Mouse (Mus musculus) limb, embryonic 12.5 days (tissue): ENCODE results near the gene Tmprss3. TPM values are rescaled to one million over a fixed set of nuclear protein-coding genes. Genes with fewer than 3 reads are reported as not detected.

Experiments used
- ATAC-seq: fragments of 200-750 bp; cut with Nextera tagmentation; 2 replicates; pipeline ENCODE4 v1.8.0; 2017; ENCODE audit warnings: low read depth, moderate TSS enrichment; ENCODE audit not compliant: insufficient number of reproducible peaks, insufficient read depth, low FRiP score, low TSS enrichment
- H3K27ac ChIP-seq: fragments of 300-500 bp; sonication (generic); 2 replicates; pipeline ENCODE4 v1.5.1; 2016; ENCODE audit warnings: mild to moderate bottlenecking, moderate library complexity
- H3K27me3 ChIP-seq: fragments of 300-500 bp; sonication (generic); 2 replicates; pipeline ENCODE4 v1.6.1; 2016; ENCODE audit warnings: mild to moderate bottlenecking, moderate library complexity
- H3K36me3 ChIP-seq: fragments of 300-500 bp; sonication (generic); 2 replicates; pipeline ENCODE4 v1.6.1; 2016; ENCODE audit warnings: mild to moderate bottlenecking, moderate library complexity
- H3K4me1 ChIP-seq: fragments of 300-500 bp; sonication (generic); replicated peaks from 2 replicates; pipeline ENCODE4 v1.6.1; 2016
- H3K4me2 ChIP-seq: fragments of 300-500 bp; sonication (generic); 2 replicates; pipeline ENCODE4 v1.6.1; 2016; ENCODE audit warnings: mild to moderate bottlenecking, moderate library complexity
- H3K4me3 ChIP-seq: fragments of 300-500 bp; sonication (generic); replicated peaks from 2 replicates; pipeline ENCODE4 v1.5.1; 2016; ENCODE audit warnings: mild to moderate bottlenecking
- H3K9ac ChIP-seq: fragments of 300-500 bp; sonication (generic); replicated peaks from 2 replicates; pipeline ENCODE4 v1.6.1; 2016; ENCODE audit warnings: mild to moderate bottlenecking, moderate library complexity
- H3K9me3 ChIP-seq: fragments of 300-500 bp; sonication (generic); 2 replicates; pipeline ENCODE4 v1.6.1; 2016; ENCODE audit warnings: mild to moderate bottlenecking, moderate library complexity
- WGBS: fragments of 180-500 bp; shearing (Covaris S2); methylation state at CpG from one replicate; pipeline ENCODE4 v1.1.7; 2016; 5-methylcytosine and 5-hydroxymethylcytosine counted together
- polyA plus RNA-seq: library from polyadenylated mRNA; unstranded; fragments of >200 nt; fragmentation: Nextera tagmentation; extraction: Ambion mirVana; gene quantifications from 2 replicates; pipeline ENCODE4 v1.2.1, GENCODE M21; 2016

Tmprss3 gene
- polyA plus RNA-seq, 1 experiment from 2014 or later: not detected

DNA sequence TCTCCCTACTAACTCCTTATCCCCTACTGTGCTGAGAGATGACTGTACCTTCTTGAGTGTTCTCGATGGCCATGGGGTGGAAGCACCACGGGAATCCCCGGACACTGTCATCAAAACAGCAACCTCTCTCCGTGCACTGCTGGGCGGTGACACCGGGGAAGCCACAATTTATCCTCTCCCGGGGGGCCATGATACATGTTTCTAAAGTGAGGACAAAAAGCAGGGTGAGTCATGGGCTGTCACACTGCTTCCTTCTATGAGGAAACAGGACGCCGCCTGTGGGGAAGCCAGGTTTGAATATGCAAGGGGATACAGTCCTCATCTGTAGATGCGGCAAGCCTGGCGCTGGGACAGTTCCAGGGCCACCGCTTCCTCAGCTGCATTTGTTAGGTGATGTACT lies 36.2 kb downstream of the Tmprss3 start:
- no peak overlapping the region for H3K4me2 ChIP-seq
- WGBS: 87% methylated on average over 12 of the region's 12 CpGs

DNA sequence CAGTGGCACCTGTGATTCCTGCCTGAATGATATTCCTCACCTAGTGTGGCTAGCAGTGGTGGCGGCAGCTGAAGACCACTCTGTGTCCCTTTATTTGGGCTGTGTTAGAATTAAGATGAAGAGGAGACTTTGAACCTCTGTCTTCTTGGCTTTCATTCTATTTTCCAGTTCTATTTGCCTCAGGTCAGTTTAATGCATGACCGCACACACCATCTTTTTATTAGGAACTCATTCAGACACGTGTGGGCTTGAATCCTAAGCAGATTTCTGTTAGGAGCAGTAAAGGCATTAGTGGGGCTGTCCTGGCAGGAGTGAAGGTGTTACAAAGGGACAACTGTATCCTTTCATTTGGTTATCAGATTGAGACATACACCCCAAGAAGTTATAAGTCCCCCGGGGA lies 38.5 kb downstream of the Tmprss3 start:
- H3K9ac ChIP-seq: no peak overlapping the region
- no peak overlapping the region for H3K4me3 ChIP-seq
- H3K4me1 ChIP-seq: no peaks in the 10 kb centered on the region
- no peak overlapping the region for H3K4me2 ChIP-seq
- no peaks in the 10 kb centered on the region for H3K36me3 ChIP-seq
- no peaks in the 10 kb centered on the region for H3K9me3 ChIP-seq
- peaks cover 25% of the 10 kb centered on the region; the same call in 1 of the 2 replicates for H3K27me3 ChIP-seq
- H3K27ac ChIP-seq: no peak overlapping the region
- ATAC-seq: no peak
- 77% methylated on average over 4 of the region's 4 CpGs for WGBS

More for the DNA sequence above, 36.2 kb downstream of the Tmprss3 start:
- H3K27me3 ChIP-seq: peaks cover 48% of the 10 kb centered on the region
- no peak overlapping the region for H3K27ac ChIP-seq
- no peaks in the 10 kb centered on the region for H3K9me3 ChIP-seq
- H3K4me1 ChIP-seq: no peaks in the 10 kb centered on the region
- no peak for ATAC-seq
- H3K4me3 ChIP-seq: no peak overlapping the region
- no peak overlapping the region for H3K9ac ChIP-seq
- no peaks in the 10 kb centered on the region for H3K36me3 ChIP-seq

DNA sequence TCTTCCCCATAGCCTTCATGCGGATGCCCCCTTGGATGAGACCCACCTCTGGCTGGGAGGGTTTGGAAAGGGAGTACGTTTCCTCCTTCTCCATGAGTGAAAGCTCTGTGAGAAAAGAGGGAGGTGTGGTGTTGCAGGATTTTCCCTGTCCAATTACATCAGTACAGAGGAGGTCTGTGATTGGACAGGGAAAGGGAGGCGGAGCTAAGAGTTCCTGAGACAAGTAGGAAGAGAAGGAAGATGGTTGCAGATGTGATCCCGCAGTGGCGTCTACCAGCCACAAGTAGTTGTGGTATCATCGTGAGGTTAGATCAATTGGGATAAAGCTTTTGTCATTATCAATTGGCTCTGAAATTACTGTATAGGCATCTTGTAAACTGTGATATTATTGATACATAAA lies 40.9 kb downstream of the Tmprss3 start:
- Histone ChIP-seq H3K9ac (no peak overlapping the region), H3K36me3 (no peaks in the 10 kb centered on the region), H3K27ac (no peak overlapping the region), H3K27me3 (peaks cover 8% of the 10 kb centered on the region; the same call in 1 of the 2 replicates), H3K9me3 (no peaks in the 10 kb centered on the region), H3K4me1 (no peaks in the 10 kb centered on the region), H3K4me3 (no peak overlapping the region), H3K4me2 (no peak overlapping the region)
- no peak for ATAC-seq
- WGBS: 74% methylated on average over 6 of the region's 6 CpGs

DNA sequence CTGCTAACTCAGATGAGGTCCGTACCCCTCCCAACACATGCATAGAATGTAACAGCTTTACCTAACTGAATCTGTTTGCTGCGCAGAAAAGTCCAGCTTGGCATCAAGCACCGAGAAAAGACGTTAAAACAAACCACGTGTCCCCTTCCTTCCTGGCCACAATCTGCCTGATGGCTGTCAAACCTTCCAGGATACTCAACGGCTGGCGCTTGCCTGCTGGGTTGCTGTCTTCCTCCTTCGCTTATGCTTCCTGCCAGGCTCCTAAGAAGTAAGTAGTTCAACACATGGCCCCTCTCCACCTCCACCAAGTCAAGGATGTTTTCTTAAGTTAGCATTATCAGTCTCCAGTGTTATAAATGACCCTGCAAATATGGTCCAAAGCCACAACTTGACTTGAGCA lies 45.0 kb downstream of the Tmprss3 start:
- Histone ChIP-seq H3K27ac (no peak overlapping the region), H3K9me3 (0 out of 2 replicates have a peak, but pooled peaks cover 5% of the 10 kb centered on the region), H3K9ac (no peak overlapping the region), H3K4me2 (no peak overlapping the region), H3K36me3 (no peaks in the 10 kb centered on the region), H3K4me3 (no peak overlapping the region), H3K4me1 (no peaks in the 10 kb centered on the region), H3K27me3 (no peaks in the 10 kb centered on the region)
- WGBS: 75% methylated on average over 8 of the region's 8 CpGs
- no peak for ATAC-seq

DNA sequence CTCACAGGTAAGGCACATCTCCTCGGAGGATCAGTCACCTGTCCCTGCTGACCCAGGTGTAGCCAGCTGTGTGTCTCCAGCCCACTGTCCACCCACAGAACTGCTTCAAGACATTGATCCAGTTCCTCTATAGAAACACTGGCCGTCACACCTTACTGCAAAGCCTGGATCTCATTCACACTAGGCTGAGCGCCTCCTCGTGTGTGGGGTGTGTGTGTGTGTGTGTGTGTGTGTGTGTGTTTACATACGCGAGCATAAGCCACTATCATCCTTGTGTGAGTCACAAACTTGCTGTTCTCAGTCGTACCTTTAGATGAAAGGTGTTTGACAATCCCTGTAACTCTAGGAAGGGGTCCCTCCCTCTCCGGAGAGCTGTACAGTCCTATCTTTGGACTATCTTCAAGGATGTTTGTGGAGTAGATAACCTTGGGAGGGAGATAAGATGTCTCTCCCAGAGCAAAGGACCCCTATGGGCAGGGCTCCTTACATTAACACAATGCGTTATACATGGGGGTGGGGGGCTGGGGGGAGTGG lies 45.7 kb downstream of the Tmprss3 start:
- 83% methylated on average over 9 of the region's 9 CpGs for WGBS
- Histone ChIP-seq H3K4me3 (no peak overlapping the region), H3K9me3 (0 out of 2 replicates have a peak, but pooled peaks cover 5% of the 10 kb centered on the region), H3K36me3 (no peaks in the 10 kb centered on the region), H3K4me2 (no peak overlapping the region), H3K27me3 (no peaks in the 10 kb centered on the region), H3K27ac (no peak overlapping the region), H3K9ac (no peak overlapping the region), H3K4me1 (no peaks in the 10 kb centered on the region)
- ATAC-seq: no peak

DNA sequence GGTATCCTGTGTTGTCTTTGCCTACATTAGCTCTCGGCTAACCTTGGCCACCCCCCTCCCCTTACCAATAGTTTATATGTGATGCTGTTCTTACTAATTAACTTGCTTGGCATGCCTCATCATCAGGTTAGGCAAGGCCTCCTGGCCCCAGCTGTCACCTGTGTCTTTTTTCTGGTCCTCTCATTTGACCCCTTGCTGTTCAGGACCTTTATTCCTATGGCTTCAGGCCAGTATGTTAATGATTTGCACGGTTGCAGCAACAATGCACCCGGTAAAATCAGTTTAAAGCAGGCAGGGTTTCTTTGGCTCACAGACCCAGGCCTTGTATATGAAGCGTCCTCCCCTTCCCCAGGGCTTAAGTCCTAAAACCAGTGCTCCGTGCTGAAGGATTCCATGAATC lies 46.3 kb downstream of the Tmprss3 start:
- Histone ChIP-seq H3K4me3 (no peak overlapping the region), H3K36me3 (no peaks in the 10 kb centered on the region), H3K9ac (no peak overlapping the region), H3K27me3 (no peaks in the 10 kb centered on the region), H3K4me1 (no peaks in the 10 kb centered on the region), H3K27ac (no peak overlapping the region), H3K9me3 (0 out of 2 replicates have a peak, but pooled peaks cover 5% of the 10 kb centered on the region), H3K4me2 (no peak overlapping the region)
- WGBS: 64% methylated on average over 5 of the region's 5 CpGs
- ATAC-seq: no peak

DNA sequence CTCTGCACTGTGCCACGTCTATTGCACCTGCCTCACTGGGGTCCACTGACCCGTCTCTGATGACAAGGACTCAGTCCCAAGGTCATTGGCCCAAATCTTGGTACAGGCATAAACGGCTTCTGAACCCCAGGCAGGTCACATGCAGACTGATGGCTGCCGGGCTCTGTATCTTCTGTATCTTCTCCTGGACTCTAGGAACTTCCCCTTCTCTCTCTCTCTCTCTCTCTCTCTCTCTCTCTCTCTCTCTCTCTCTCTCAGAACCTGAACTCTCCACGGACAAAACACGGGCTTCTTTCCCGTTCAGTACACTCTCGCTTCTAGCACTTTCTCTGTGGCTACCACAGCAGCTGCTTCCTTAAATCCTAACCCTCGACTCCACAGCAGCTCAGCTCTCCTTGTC lies 52.8 kb downstream of the Tmprss3 start:
- H3K27me3 ChIP-seq: peaks cover 8% of the 10 kb centered on the region; the same call in 1 of the 2 replicates
- H3K9me3 ChIP-seq: 0 out of 2 replicates have a peak, but pooled peaks cover 5% of the 10 kb centered on the region
- 81% methylated on average over 9 of the region's 9 CpGs for WGBS
- no peak overlapping the region for H3K27ac ChIP-seq
- no peaks in the 10 kb centered on the region for H3K4me1 ChIP-seq
- H3K36me3 ChIP-seq: no peaks in the 10 kb centered on the region
- no peak overlapping the region for H3K9ac ChIP-seq
- no peak for ATAC-seq
- no peak overlapping the region for H3K4me2 ChIP-seq
- no peak overlapping the region for H3K4me3 ChIP-seq

DNA sequence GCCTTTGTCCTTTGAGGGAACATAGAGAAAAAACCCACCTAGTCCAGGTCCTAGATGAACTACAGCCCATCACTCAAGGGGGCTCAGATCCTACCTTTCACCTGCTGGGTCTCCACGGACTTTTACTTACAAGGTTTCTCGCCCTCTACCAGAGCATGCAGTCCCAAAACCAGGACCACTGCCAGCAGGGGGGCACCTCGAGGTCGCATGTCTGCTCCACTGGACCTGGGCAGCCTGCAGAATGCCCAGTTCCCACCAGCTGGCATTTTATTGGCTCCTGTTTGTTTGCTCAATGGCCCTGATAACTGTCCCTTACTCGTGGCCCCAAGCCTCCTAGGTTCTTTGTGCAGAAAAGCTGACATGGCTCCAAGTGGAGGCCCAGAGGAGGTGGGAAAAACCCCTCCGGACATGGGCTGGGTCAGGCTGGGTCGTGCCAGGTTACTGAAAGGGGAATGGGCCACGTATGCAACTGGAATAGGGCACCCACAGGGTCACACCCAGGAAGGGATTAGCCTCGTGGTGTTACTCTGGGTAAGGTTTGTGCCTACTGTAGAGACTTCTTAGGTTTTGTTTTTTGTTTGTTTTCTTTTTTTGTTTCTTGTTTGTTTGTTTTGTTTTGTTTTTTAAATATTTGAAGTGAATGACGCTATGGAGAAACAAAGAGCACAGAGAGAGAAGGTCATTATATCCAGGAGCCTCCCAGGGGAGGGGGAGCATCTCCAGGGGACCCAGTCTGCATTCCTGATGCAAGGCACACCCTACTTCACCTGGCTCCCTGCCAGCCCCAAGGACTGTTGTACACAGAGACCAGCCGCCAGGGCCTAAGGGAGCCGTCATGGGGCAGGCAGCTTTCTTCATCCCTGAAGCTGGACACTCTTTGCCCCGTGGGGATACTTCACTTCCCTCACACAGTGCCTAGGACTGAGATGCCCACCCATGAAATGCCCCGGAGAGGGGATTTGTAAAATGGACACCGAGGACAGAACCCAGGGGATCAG lies 54.4 kb downstream of the Tmprss3 start, which contains the start of gene Tff2:
Gene Tff2 (minus strand): TSS at position 243 of the 998 bp plus-strand sequence.
- Histone ChIP-seq H3K36me3 (no peaks in the 10 kb centered on the region), H3K9me3 (0 out of 2 replicates have a peak, but pooled peaks cover 5% of the 10 kb centered on the region), H3K27me3 (peaks cover 8% of the 10 kb centered on the region; the same call in 1 of the 2 replicates), H3K9ac (no peak within 1 kb of the TSS), H3K4me3 (no peak within 1 kb of the TSS), H3K27ac (no peak within 1 kb of the TSS), H3K4me2 (no peak within 1 kb of the TSS), H3K4me1 (no peaks in the 10 kb centered on the region)
- no peak for ATAC-seq
- WGBS: 68% methylated on average over 15 of the region's 15 CpGs

DNA sequence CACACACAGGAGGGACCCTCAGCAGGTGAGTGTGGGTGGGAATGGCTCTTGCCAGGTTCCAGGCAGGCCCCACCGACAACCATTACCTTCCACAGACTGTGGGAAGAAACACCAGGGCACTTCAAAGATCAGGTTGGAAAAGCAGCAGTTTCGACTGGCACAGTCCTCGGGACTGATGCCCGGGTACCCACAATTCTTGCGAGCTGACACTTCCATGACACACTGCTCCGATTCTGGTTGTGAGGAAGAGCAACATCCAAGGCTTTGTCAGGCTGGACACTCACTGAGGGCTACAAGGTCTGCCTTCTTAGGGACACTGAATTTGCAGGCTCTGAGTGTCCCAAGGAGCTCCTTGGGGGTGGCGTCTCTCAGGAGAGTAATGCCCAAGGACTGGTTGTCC lies 56.7 kb downstream of the Tmprss3 start:
- Histone ChIP-seq H3K4me2 (no peak overlapping the region), H3K9me3 (no peaks in the 10 kb centered on the region), H3K9ac (no peak overlapping the region), H3K27ac (no peak overlapping the region), H3K27me3 (peaks cover 7% of the 10 kb centered on the region; the same call in 1 of the 2 replicates), H3K4me1 (no peaks in the 10 kb centered on the region), H3K4me3 (no peak overlapping the region), H3K36me3 (no peaks in the 10 kb centered on the region)
- 92% methylated on average over 7 of the region's 7 CpGs for WGBS
- ATAC-seq: no peak

DNA sequence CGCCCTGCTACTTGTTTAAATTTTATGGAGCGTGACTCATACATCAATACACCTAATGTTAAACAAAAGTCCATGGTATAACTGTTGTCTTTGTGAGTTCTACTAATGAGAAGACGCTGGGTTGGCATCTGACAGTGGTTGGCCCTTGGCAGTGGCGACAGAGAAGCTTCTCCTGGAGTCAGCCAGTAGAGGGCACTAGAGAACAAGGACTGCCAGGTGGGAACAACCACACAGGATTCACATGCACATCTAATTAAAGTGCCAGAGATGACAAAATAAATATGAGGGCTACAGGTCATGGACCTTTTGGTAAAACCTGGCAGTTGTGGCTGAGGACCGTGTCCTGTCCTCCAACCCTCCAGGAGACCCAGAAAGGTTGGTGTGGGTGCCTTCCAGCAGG lies 60.4 kb downstream of the Tmprss3 start:
- no peak for ATAC-seq
- no peaks in the 10 kb centered on the region for H3K27me3 ChIP-seq
- H3K4me2 ChIP-seq: no peak overlapping the region
- no peak overlapping the region for H3K4me3 ChIP-seq
- H3K27ac ChIP-seq: no peak overlapping the region
- no peak overlapping the region for H3K9ac ChIP-seq
- no peaks in the 10 kb centered on the region for H3K36me3 ChIP-seq
- no peaks in the 10 kb centered on the region for H3K9me3 ChIP-seq
- H3K4me1 ChIP-seq: no peaks in the 10 kb centered on the region
- 15% methylated on average over 5 of the region's 5 CpGs for whole genome bisulfite sequencing

DNA sequence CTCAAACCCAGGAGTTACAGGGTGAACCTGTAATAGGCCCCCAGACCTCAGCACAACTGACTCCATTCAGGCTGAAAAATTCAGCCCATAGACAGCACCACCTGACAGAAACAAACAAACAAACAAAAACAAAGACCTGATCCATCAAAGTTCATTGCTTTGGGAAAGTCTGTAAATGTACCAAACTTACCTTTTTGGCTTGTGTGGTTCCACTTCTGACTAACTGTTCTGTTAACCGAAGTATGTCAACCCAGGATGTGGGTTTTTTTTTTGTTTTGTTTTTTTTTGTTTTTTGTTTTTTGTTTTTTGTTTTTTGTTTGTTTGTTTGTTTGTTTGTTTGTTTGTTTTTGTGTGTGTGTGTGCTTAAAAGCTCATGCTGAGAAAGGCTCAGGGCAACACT lies 62.0 kb downstream of the Tmprss3 start:
- WGBS: 82% methylated on average over 1 of the region's 1 CpGs
- no peaks in the 10 kb centered on the region for H3K4me1 ChIP-seq
- H3K36me3 ChIP-seq: no peaks in the 10 kb centered on the region
- H3K4me3 ChIP-seq: no peak overlapping the region
- no peak overlapping the region for H3K27ac ChIP-seq
- no peak overlapping the region for H3K4me2 ChIP-seq
- ATAC-seq: no peak
- H3K27me3 ChIP-seq: no peaks in the 10 kb centered on the region
- no peaks in the 10 kb centered on the region for H3K9me3 ChIP-seq
- no peak overlapping the region for H3K9ac ChIP-seq
